8 mouse cellular contexts compared by ENCODE assay signal in the genomic region with DNA sequence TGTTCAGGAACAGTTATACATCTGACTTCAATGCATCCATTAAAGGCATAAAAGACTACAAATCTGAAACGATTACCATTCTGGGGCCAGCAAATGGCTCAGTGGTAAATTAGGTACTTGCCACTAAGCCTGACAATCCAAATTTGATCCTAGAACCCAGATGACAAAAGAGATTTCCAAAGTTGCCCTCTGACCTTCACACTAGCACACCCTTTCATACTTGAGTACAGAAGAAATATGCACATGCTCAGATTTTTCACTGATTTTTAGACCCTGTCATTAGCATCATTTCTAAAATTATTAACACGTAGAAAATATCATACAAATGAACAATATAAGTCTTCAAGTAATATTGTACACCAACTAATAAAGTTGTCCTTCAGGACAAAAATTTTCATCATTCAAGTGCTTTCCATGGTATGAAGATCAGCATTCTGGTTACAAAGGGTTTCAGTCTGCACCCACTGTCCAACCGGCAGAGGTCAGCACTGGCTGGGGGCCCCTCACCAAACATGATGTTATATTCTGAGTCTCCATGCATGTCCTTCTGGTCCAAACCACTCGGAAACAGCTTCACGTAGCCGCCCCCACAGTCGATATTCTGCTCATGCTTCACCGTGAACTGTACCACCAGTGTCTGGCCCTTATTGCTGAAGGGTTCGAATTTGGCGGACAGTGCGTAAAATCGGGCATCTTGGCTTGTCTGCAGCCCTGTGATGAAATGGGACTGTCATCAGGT. TPM values are rescaled to one million over a fixed set of nuclear protein-coding genes. Genes with fewer than 3 reads are reported as not detected.
DNase-seq lines count a peak whose midpoint lies in the region; ATAC-seq lines count a peak whose summit lies in the region.

No protein-coding gene starts in this region.

- peak overlapping the region; percentile 88 for H3K4me2 ChIP-seq in limb, embryonic 13.5 days (replicated peaks)
- H3K4me2 ChIP-seq in midbrain, embryonic 16.5 days (ENCODE audit: low read length), result peak overlapping the region; percentile 86

- peak; percentile 63 for DNase-seq in cerebellum, adult 11-12 months
- DNase-seq in 416B (ENCODE audit: low read depth), result peak; percentile 72
- DNase-seq in embryo, embryonic 10.5 days (ENCODE audit: low spot score), result peak; percentile 64
- peak; percentile 59 for DNase-seq in hindbrain, embryonic 10.5 days (ENCODE audit: low spot score)
- DNase-seq in layer of hippocampus, postnatal 14 days (ENCODE audit: low spot score in 2 of 2), result no peak

- ATAC-seq in cerebellum, adult (ENCODE audit: insufficient number of reproducible peaks, low FRiP score, low TSS enrichment), result no peak
- ATAC-seq in limb, embryonic 13.5 days (ENCODE audit: low FRiP score, low read depth), result no peak
- ATAC-seq in midbrain, embryonic 16.5 days, result no peak

- 22% methylated on average over 12 of the region's 12 CpGs for WGBS in hindbrain, embryonic 10.5 days
- 12% methylated on average over 12 of the region's 12 CpGs for WGBS in limb, embryonic 13.5 days
- 13% methylated on average over 12 of the region's 12 CpGs for WGBS in midbrain, embryonic 16.5 days

- no peaks in the 10 kb centered on the region for H3K27me3 ChIP-seq in hindbrain, embryonic 10.5 days (ENCODE audit: insufficient read depth, poor library complexity, severe bottlenecking)
- no peaks in the 10 kb centered on the region for H3K27me3 ChIP-seq in limb, embryonic 13.5 days
- H3K27me3 ChIP-seq in midbrain, embryonic 16.5 days (ENCODE audit: control insufficient read depth, insufficient read depth, low read depth, low read length), result no peaks in the 10 kb centered on the region

- H3K36me3 ChIP-seq in hindbrain, embryonic 10.5 days, result peaks cover 53% of the 10 kb centered on the region
- peaks cover 43% of the 10 kb centered on the region for H3K36me3 ChIP-seq in limb, embryonic 13.5 days
- peaks cover 25% of the 10 kb centered on the region for H3K36me3 ChIP-seq in midbrain, embryonic 16.5 days (ENCODE audit: control insufficient read depth, insufficient read depth, low read length)

- H3K4me3 ChIP-seq in hindbrain, embryonic 10.5 days, result peak overlapping the region; percentile 99
- peak overlapping the region; percentile 98 for H3K4me3 ChIP-seq in limb, embryonic 13.5 days
- peak overlapping the region; percentile 86 for H3K4me3 ChIP-seq in midbrain, embryonic 16.5 days (ENCODE audit: low read depth, low read length)

- peak overlapping the region; percentile 98 for H3K9ac ChIP-seq in limb, embryonic 13.5 days
- peak overlapping the region; percentile 93 for H3K9ac ChIP-seq in midbrain, embryonic 16.5 days (ENCODE audit: low read depth, low read length)

- H3K4me1 ChIP-seq in hindbrain, embryonic 10.5 days (replicated peaks), result peaks cover 37% of the 10 kb centered on the region
- peaks cover 44% of the 10 kb centered on the region for H3K4me1 ChIP-seq in limb, embryonic 13.5 days
- H3K4me1 ChIP-seq in midbrain, embryonic 16.5 days (ENCODE audit: control insufficient read depth, insufficient read depth, low read length), result peaks cover 25% of the 10 kb centered on the region

- peak overlapping the region; percentile 97 for H3K27ac ChIP-seq in hindbrain, embryonic 10.5 days
- H3K27ac ChIP-seq in limb, embryonic 13.5 days, result no peak overlapping the region; the same call in 1 of the 2 replicates
- peak overlapping the region; percentile 91 for H3K27ac ChIP-seq in midbrain, embryonic 16.5 days (ENCODE audit: low read length)

- H3K9me3 ChIP-seq in hindbrain, embryonic 10.5 days, result no peaks in the 10 kb centered on the region
- H3K9me3 ChIP-seq in limb, embryonic 13.5 days, result no peaks in the 10 kb centered on the region
- no peaks in the 10 kb centered on the region for H3K9me3 ChIP-seq in midbrain, embryonic 16.5 days (replicated peaks; ENCODE audit: control insufficient read depth, low read length, poor library complexity, severe bottlenecking)

RNA-seq across cellular contexts. Expression of gene Calr, which starts 1.2 kb away (rescaled TPM):
- polyA plus RNA-seq in hindbrain, embryonic 10.5 days (2016; fragmentation: Nextera tagmentation; extraction: Ambion mirVana), result 783 and 812 TPM in 2 replicates
- polyA plus RNA-seq in limb, embryonic 13.5 days (2015; fragmentation: Nextera tagmentation; extraction: Ambion mirVana), result 943 and 1,018 TPM in 2 replicates
- 662 and 691 TPM in 2 replicates for polyA plus RNA-seq in midbrain, embryonic 16.5 days (2015; fragmentation: Nextera tagmentation; extraction: Ambion mirVana)
- total RNA-seq in layer of hippocampus, postnatal 14 days (2021), result 100 to 1,000 TPM; 453 to 590 TPM

RNA-seq across cellular contexts. Expression of gene Rad23a, which starts 5.1 kb away (rescaled TPM):
- polyA plus RNA-seq in hindbrain, embryonic 10.5 days (2016; fragmentation: Nextera tagmentation; extraction: Ambion mirVana), result 115 TPM in 2 replicates
- polyA plus RNA-seq in limb, embryonic 13.5 days (2015; fragmentation: Nextera tagmentation; extraction: Ambion mirVana), result 106 TPM in 2 replicates
- polyA plus RNA-seq in midbrain, embryonic 16.5 days (2015; fragmentation: Nextera tagmentation; extraction: Ambion mirVana), result 80.7 and 85.6 TPM in 2 replicates
- total RNA-seq in layer of hippocampus, postnatal 14 days (2021), result 10 to 100 TPM; 59.4 to 64.8 TPM

RNA-seq across cellular contexts. Expression of gene Farsa, which starts 11.3 kb away (rescaled TPM):
- 129 and 134 TPM in 2 replicates for polyA plus RNA-seq in hindbrain, embryonic 10.5 days (2016; fragmentation: Nextera tagmentation; extraction: Ambion mirVana)
- polyA plus RNA-seq in limb, embryonic 13.5 days (2015; fragmentation: Nextera tagmentation; extraction: Ambion mirVana), result 108 and 109 TPM in 2 replicates
- polyA plus RNA-seq in midbrain, embryonic 16.5 days (2015; fragmentation: Nextera tagmentation; extraction: Ambion mirVana), result 108 and 113 TPM in 2 replicates
- 10 to 100 TPM; 55.3 to 58.4 TPM for total RNA-seq in layer of hippocampus, postnatal 14 days (2021)

RNA-seq across cellular contexts. Expression of gene Gadd45gip1, which starts 14.2 kb away (rescaled TPM):
- 43.7 and 45.8 TPM in 2 replicates for polyA plus RNA-seq in hindbrain, embryonic 10.5 days (2016; fragmentation: Nextera tagmentation; extraction: Ambion mirVana)
- polyA plus RNA-seq in limb, embryonic 13.5 days (2015; fragmentation: Nextera tagmentation; extraction: Ambion mirVana), result 48.1 and 48.4 TPM in 2 replicates
- polyA plus RNA-seq in midbrain, embryonic 16.5 days (2015; fragmentation: Nextera tagmentation; extraction: Ambion mirVana), result 35.0 and 37.4 TPM in 2 replicates
- total RNA-seq in layer of hippocampus, postnatal 14 days (2021), result 10 to 100 TPM; 19.4 to 20.4 TPM

RNA-seq across cellular contexts. Expression of gene Dand5, which starts 22.9 kb away (rescaled TPM):
- 3.8 and 5.5 TPM in 2 replicates for polyA plus RNA-seq in hindbrain, embryonic 10.5 days (2016; fragmentation: Nextera tagmentation; extraction: Ambion mirVana)
- 6.3 TPM in 2 replicates for polyA plus RNA-seq in limb, embryonic 13.5 days (2015; fragmentation: Nextera tagmentation; extraction: Ambion mirVana)
- 11.7 and 12.4 TPM in 2 replicates for polyA plus RNA-seq in midbrain, embryonic 16.5 days (2015; fragmentation: Nextera tagmentation; extraction: Ambion mirVana)
- total RNA-seq in layer of hippocampus, postnatal 14 days (2021), result 1 to 10 TPM; 7.4 to 8.6 TPM

Comparison
In these comparisons a context has a peak if more than half of its experiments do, and no peak if none do; other contexts are left out.
1. DNase-seq: peak in cerebellum, adult 11-12 months (single experiment), 416B (single experiment), embryo, embryonic 10.5 days (single experiment) and hindbrain, embryonic 10.5 days (single experiment); none in layer of hippocampus, postnatal 14 days (0 of 2).
2. Peak in every context shown above with its lines, with median percentiles within 50 percentile points of each other: H3K4me3 ChIP-seq.